16 mouse cellular contexts compared by ENCODE assay signal in genomic region chr16:9901433-9901832, GRCm38 (mm10).
"Had no signal": no experiment of that assay in that cellular context is flagged by ENCODE, and none has a peak within 500 bp of the region (broad histone marks: within the 10 kb centered on the region; RNA-seq: fewer than 3 reads in every experiment).

No protein-coding gene starts in this region.

- H3K4me3 ChIP-seq: lung, embryonic 15.5 days; megakaryocyte, embryonic 14.5 days; midbrain, embryonic 13.5 days; midbrain, embryonic 15.5 days; neural tube, embryonic 12.5 days; stomach, embryonic 15.5 days had no signal

- ATAC-seq: lung, postnatal 0 days; midbrain, embryonic 13.5 days; midbrain, embryonic 15.5 days had no signal

- H3K4me1 ChIP-seq: lung, embryonic 15.5 days; megakaryocyte, embryonic 14.5 days; midbrain, embryonic 13.5 days; midbrain, embryonic 15.5 days; neural tube, embryonic 12.5 days; stomach, embryonic 15.5 days had no signal

- H3K27ac ChIP-seq: lung, embryonic 15.5 days; macrophage; midbrain, embryonic 13.5 days; midbrain, embryonic 15.5 days; neural tube, embryonic 12.5 days; stomach, embryonic 15.5 days; stomach, postnatal 0 days had no signal

- DNase-seq: lung, adult 2 months; lung, postnatal 14 days; lung, postnatal 36 days; right cerebral cortex, postnatal 14 days; thymus, adult 2 months; thymus, postnatal 25 days; thymus, postnatal 4 days had no signal

- H3K27me3 ChIP-seq: lung, embryonic 15.5 days; megakaryocyte, embryonic 14.5 days; midbrain, embryonic 13.5 days; midbrain, embryonic 15.5 days; neural tube, embryonic 12.5 days; stomach, embryonic 15.5 days had no signal
